Mouse (Mus musculus) lung, adult 2 months (tissue): ENCODE results near the gene Nrm. TPM values are rescaled to one million over a fixed set of nuclear protein-coding genes. Genes with fewer than 3 reads are reported as not detected.
A peak's percentile ranks its signal among the peaks of the same experiment; 100 is the strongest.

ENCODE experiments used
- DNase-seq: peaks from one replicate; pipeline ENCODE4 v3.0.0; 2022
- H3K4me1 ChIP-seq: fragments of 200-500 bp; 2 replicates; pipeline ENCODE4 v1.6.1; 2011; ENCODE audit warnings: low read length; ENCODE audit not compliant: control insufficient read depth, insufficient read depth
- H3K4me3 ChIP-seq: fragments of 200-500 bp; replicated peaks from 2 replicates; pipeline ENCODE3; 2011; ENCODE audit warnings: low read depth, mild to moderate bottlenecking, control low read depth, low read length; ENCODE audit errors: extremely low read depth
- CTCF ChIP-seq: fragments of 200-500 bp; IDR thresholded peaks from 2 replicates; pipeline ENCODE4 v1.5.1; 2011; ENCODE audit warnings: mild to moderate bottlenecking, low read length, control low read depth; ENCODE audit not compliant: insufficient read depth
- POLR2A ChIP-seq: fragments of 200-500 bp; IDR thresholded peaks from 2 replicates; pipeline ENCODE4 v1.6.1; 2011; ENCODE audit warnings: low read depth, mild to moderate bottlenecking, control low read depth, low read length, borderline replicate concordance; ENCODE audit errors: extremely low read depth
- WGBS: fragments of 180-500 bp; shearing (Covaris S2); methylation state at CpG from one replicate; pipeline ENCODE4 v1.1.7; 2018; 5-methylcytosine and 5-hydroxymethylcytosine counted together
- polyA plus RNA-seq: library from polyadenylated mRNA; depleted of rRNA; stranded (reverse); fragments of >200 nt; gene quantifications from 2 replicates; pipeline ENCODE4 v1.2.3, GENCODE M21; 2012

Nrm gene
- polyA plus RNA-seq, 1 experiment, result 26.2 TPM

- TF ChIP-seq CTCF, result no peak
- TF ChIP-seq POLR2A, result no peak
- 0 out of 2 replicates have a peak, but pooled peaks cover 3% of the 10 kb centered on the region for H3K4me1 ChIP-seq
- 32% methylated on average over 10 of the region's 10 CpGs for WGBS
- peak overlapping the region; percentile 6 for H3K4me3 ChIP-seq
- DNase-seq, result no peak
Observed at GRCm38 (mm10) chr17:35864832-35865353, 3.8 kb downstream of the Nrm start.

- WGBS, result 2% methylated on average over 46 of the region's 48 CpGs
- Histone ChIP-seq H3K4me1 (peaks cover 3% of the 10 kb centered on the region; the same call in 1 of the 2 replicates), H3K4me3 (peak within 1 kb of the TSS; percentile 93)
- peak; percentile 64 for DNase-seq
- TF ChIP-seq POLR2A (peak; percentile 67; the same call in 1 of the 2 replicates), CTCF (no peak)
Observed at GRCm38 (mm10) chr17:35865481-35866280, 4.6 kb downstream of the Nrm start, which contains the start of gene Ppp1r18. TSS of gene Ppp1r18 (plus strand) at chr17:35865593.

- Histone ChIP-seq H3K4me3 (peak overlapping the region; percentile 93), H3K4me1 (peaks cover 3% of the 10 kb centered on the region; the same call in 1 of the 2 replicates)
- WGBS, result 1% methylated on average over 38 of the region's 38 CpGs
- TF ChIP-seq CTCF, result no peak
- TF ChIP-seq POLR2A, result peak; percentile 66; the same call in 1 of the 2 replicates
- peak; percentile 63 for DNase-seq
Observed at GRCm38 (mm10) chr17:35866281-35866831, 5.2 kb downstream of the Nrm start.

GRCm38 (mm10) chr17:35866911-35867890, 6.1 kb downstream of the Nrm start:
- DNase-seq, result peak; percentile 51
- H3K4me1 ChIP-seq, result peaks cover 5% of the 10 kb centered on the region; the same call in 1 of the 2 replicates
- H3K4me3 ChIP-seq, result peak overlapping the region; percentile 93
- TF ChIP-seq CTCF (peak; percentile 31; the same call in 1 of the 2 replicates), POLR2A (no peak)
- 9% methylated on average over 26 of the region's 26 CpGs for WGBS

GRCm38 (mm10) chr17:35868165-35868820, 7.2 kb downstream of the Nrm start:
- H3K4me1 ChIP-seq, result peaks cover 11% of the 10 kb centered on the region; the same call in 1 of the 2 replicates
- H3K4me3 ChIP-seq, result peak overlapping the region; percentile 93
- 14% methylated on average over 17 of the region's 17 CpGs for WGBS
- TF ChIP-seq POLR2A (no peak; the same call in 1 of the 2 replicates), CTCF (no peak)
- DNase-seq, result peak; percentile 34

- TF ChIP-seq CTCF (no peak), POLR2A (no peak)
- 4% methylated on average over 7 of the region's 7 CpGs for WGBS
- no peak for DNase-seq
- Histone ChIP-seq H3K4me3 (peak overlapping the region; percentile 93), H3K4me1 (peaks cover 15% of the 10 kb centered on the region)
Observed at GRCm38 (mm10) chr17:35868961-35869345, 7.8 kb downstream of the Nrm start.

- TF ChIP-seq POLR2A (no peak), CTCF (no peak)
- H3K4me1 ChIP-seq, result peaks cover 15% of the 10 kb centered on the region
- 4% methylated on average over 7 of the region's 7 CpGs for WGBS
- peak overlapping the region; percentile 93 for H3K4me3 ChIP-seq
- peak; percentile 38 for DNase-seq
Observed at GRCm38 (mm10) chr17:35869346-35870067, 8.4 kb downstream of the Nrm start.

GRCm38 (mm10) chr17:35870151-35870883, 9.2 kb downstream of the Nrm start:
- no peak for TF ChIP-seq CTCF
- peak; percentile 74; the same call in 1 of the 2 replicates for TF ChIP-seq POLR2A
- peak; percentile 56 for DNase-seq
- Histone ChIP-seq H3K4me1 (peaks cover 12% of the 10 kb centered on the region), H3K4me3 (peak overlapping the region; percentile 70)
- 18% methylated on average over 9 of the region's 9 CpGs for WGBS
